Mouse (Mus musculus): ENCODE results near the gene Nudt9. TPM values are rescaled to one million over a fixed set of nuclear protein-coding genes. Genes with fewer than 3 reads are reported as not detected.
A peak's percentile ranks its signal among the peaks of the same experiment; 100 is the strongest.

The Nudt9 gene
- polyA plus RNA-seq, 1 experiment from 2014 or later = 78.2 TPM

DNA sequence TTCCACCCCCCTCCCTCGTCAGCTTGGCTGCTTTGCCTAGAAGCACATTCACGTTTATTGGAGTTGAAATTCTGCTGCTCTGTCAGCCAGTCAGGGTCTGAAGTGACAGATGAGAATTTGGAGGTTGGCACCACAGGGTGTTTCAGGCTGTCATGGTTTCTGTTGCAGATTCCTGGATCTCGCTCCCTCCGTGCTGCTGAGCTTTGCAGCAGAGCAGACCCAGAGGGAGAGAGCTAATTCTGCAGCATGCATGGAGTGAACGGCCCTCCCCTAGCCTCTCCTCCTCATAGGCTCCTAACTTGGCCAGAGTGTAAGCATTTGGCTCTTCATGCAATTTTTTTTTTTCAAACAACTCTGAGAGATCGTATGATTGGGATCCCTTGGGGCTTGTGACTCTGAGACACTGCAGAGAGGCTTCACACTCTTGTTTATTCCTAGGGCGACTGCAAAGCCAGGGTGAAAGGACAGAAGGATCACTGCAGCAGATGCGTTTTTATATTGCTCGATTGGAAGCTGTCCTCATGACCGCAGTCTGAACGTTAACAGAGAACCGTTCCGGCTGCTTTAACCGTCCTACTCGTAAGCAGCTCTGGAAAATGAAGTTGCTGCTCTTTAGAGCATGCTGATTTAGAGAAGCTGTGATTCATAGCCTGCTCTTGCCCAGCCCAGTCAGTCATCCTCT is 67.5 kb downstream of the Nudt9 start, which contains the start of gene Sparcl1:
Gene Sparcl1 (minus strand): TSS at position 243 of the 682 bp plus-strand sequence.
- H3K27ac ChIP-seq (ENCODE audit: low read depth, low read length) = peak within 1 kb of the TSS; percentile 81
- ATAC-seq (ENCODE audit: insufficient read depth, low FRiP score, low TSS enrichment) (no peak), DNase-seq (ENCODE audit: low spot score) (peak; percentile 52)
- peak within 1 kb of the TSS; percentile 11; the same call in 1 of the 2 replicates for H3K4me3 ChIP-seq (ENCODE audit: low read depth, low read length)
- H3K9me3 ChIP-seq (ENCODE audit: control insufficient read depth, low read length) = no peaks in the 10 kb centered on the region
- no peaks in the 10 kb centered on the region for H3K36me3 ChIP-seq (ENCODE audit: control insufficient read depth, insufficient read depth, low read length)
- peak within 1 kb of the TSS; percentile 35 for H3K4me2 ChIP-seq (ENCODE audit: low read depth)
- peak within 1 kb of the TSS; percentile 49 for H3K9ac ChIP-seq (ENCODE audit: low read length)
- 18% methylated on average over 15 of the region's 15 CpGs for WGBS
- peaks cover 42% of the 10 kb centered on the region for H3K4me1 ChIP-seq (ENCODE audit: control insufficient read depth, insufficient read depth, low read length)
- no peaks in the 10 kb centered on the region for H3K27me3 ChIP-seq (ENCODE audit: control insufficient read depth, insufficient read depth, low read length)

Small RNA genes lying within 50 kb of the gene (microRNA-seq; reads per million reads assigned to microRNA genes)
- gene Mir5619 = 2.9 reads per million, percentile 4 among the genes with 10 or more reads in this experiment

Other genes with a start within 250 kb of the Nudt9 start
- gene Klhl8, start 135.0 kb upstream of the Nudt9 start, polyA plus RNA-seq (2014; fragmentation: Nextera tagmentation; extraction: Ambion mirVana) = 17.3 and 17.7 TPM in 2 replicates
- not detected in 2 replicates for gene Hsd17b13, start 68.9 kb upstream of the Nudt9 start, polyA plus RNA-seq (2014; fragmentation: Nextera tagmentation; extraction: Ambion mirVana)
- gene Hsd17b11, start 24.4 kb upstream of the Nudt9 start, polyA plus RNA-seq (2014; fragmentation: Nextera tagmentation; extraction: Ambion mirVana) = 0.99 and 1.5 TPM in 2 replicates
- gene Gm17660, start 31.3 kb downstream of the Nudt9 start, polyA plus RNA-seq (2014; fragmentation: Nextera tagmentation; extraction: Ambion mirVana) = not detected in 2 replicates
- 68.9 and 73.1 TPM in 2 replicates for gene Sparcl1, start 67.4 kb downstream of the Nudt9 start, polyA plus RNA-seq (2014; fragmentation: Nextera tagmentation; extraction: Ambion mirVana)
- gene Dspp, start 124.4 kb downstream of the Nudt9 start, polyA plus RNA-seq (2014; fragmentation: Nextera tagmentation; extraction: Ambion mirVana) = not detected in 2 replicates
- 0.45 and 0.77 TPM in 2 replicates for gene Dmp1, start 156.3 kb downstream of the Nudt9 start, polyA plus RNA-seq (2014; fragmentation: Nextera tagmentation; extraction: Ambion mirVana)